ENCODE assay signal across 7 mouse cellular contexts in genomic region chr7:6126690-6127448, GRCm38 (mm10). TPM values are rescaled to one million over a fixed set of nuclear protein-coding genes. Genes with fewer than 3 reads are reported as not detected.
DNase-seq lines count a peak whose midpoint lies in the region; ATAC-seq and TF ChIP-seq lines count a peak whose summit lies in the region.

No protein-coding gene starts in this region.

- H3K4me2 ChIP-seq in midbrain, embryonic 13.5 days (replicated peaks) = no peak overlapping the region

- peak overlapping the region; percentile 53; the same call in 1 of the 2 replicates for H3K27ac ChIP-seq in midbrain, embryonic 13.5 days
- no peak overlapping the region for H3K27ac ChIP-seq in small intestine, adult 2 months (ENCODE audit: insufficient read depth, low read depth, low read length)

- WGBS in midbrain, embryonic 13.5 days = 39% methylated on average over 7 of the region's 7 CpGs
- 23% methylated on average over 7 of the region's 7 CpGs for WGBS in small intestine, adult 2 months

- H3K9me3 ChIP-seq in midbrain, embryonic 13.5 days = no peaks in the 10 kb centered on the region

- peak; percentile 92 for ATAC-seq in granulocyte monocyte progenitor cell, adult 5-6 weeks (replicated peaks; ENCODE audit: poor library complexity, severe bottlenecking)
- ATAC-seq in midbrain, embryonic 13.5 days = peak; percentile 66

- DNase-seq in adrenal gland, adult 18-20 months (ENCODE audit: low spot score in 2 of 2) = peak; percentile 73 to 74
- DNase-seq in embryo, embryonic 11 days = peak; percentile 78
- peak; percentile 78 for DNase-seq in kidney, adult 11 months
- DNase-seq in left cerebral cortex, postnatal 4 days = peak; percentile 78

- H3K27me3 ChIP-seq in midbrain, embryonic 13.5 days = no peaks in the 10 kb centered on the region
- H3K27me3 ChIP-seq in small intestine, adult 2 months (ENCODE audit: control insufficient read depth, insufficient read depth, low read length) = no peaks in the 10 kb centered on the region

- intact Hi-C loops in left cerebral cortex, postnatal 4 days (cut with DNase I) = loop anchor here (5.0 kb wide), 2 partner anchors 65 to 155 kb away; no protein-coding TSS in a partner anchor

- peak overlapping the region; percentile 41; the same call in 1 of the 2 replicates for H3K9ac ChIP-seq in midbrain, embryonic 13.5 days (replicated peaks)

- 0 out of 2 replicates have a peak, but pooled peaks cover 2% of the 10 kb centered on the region for H3K4me1 ChIP-seq in midbrain, embryonic 13.5 days (replicated peaks)
- H3K4me1 ChIP-seq in small intestine, adult 2 months (ENCODE audit: control insufficient read depth, insufficient read depth, insufficient read length, low read length) = no peaks in the 10 kb centered on the region

- TF ChIP-seq POLR2A in small intestine, adult 2 months (IDR thresholded peaks at IDR 0.05; ENCODE audit: low read depth, low read length) = no peak

- TF ChIP-seq CTCF in small intestine, adult 2 months (IDR thresholded peaks at IDR 0.05; ENCODE audit: extremely low read depth, insufficient read length, insufficient replicate concordance, low read depth, low read length) = peak; percentile 55; the same call in 1 of the 2 replicates

- peaks cover 9% of the 10 kb centered on the region for H3K36me3 ChIP-seq in midbrain, embryonic 13.5 days
- no peaks in the 10 kb centered on the region for H3K36me3 ChIP-seq in small intestine, adult 2 months (ENCODE audit: control insufficient read depth, insufficient read depth, low read length)

- H3K4me3 ChIP-seq in midbrain, embryonic 13.5 days (replicated peaks) = no peak overlapping the region
- H3K4me3 ChIP-seq in small intestine, adult 2 months (ENCODE audit: low read depth, low read length) = no peak overlapping the region

RNA-seq across cellular contexts. Expression of gene Zfp787, which starts 28.9 kb away (rescaled TPM):
- total RNA-seq in adrenal gland, adult 18-20 months (2021) = 10 to 100 TPM; 43.2 to 47.7 TPM
- total RNA-seq in granulocyte monocyte progenitor cell, adult 5-6 weeks (2014; fragmentation: Nextera tagmentation) = 22.6 and 23.7 TPM in 2 replicates
- 20.2 and 32.4 TPM in 2 replicates for total RNA-seq in granulocyte monocyte progenitor cell, adult 5-6 weeks (2017)
- 10 to 100 TPM; 35.1 to 36.1 TPM for total RNA-seq in left cerebral cortex, postnatal 4 days (2021)
- polyA plus RNA-seq in midbrain, embryonic 13.5 days (2015; fragmentation: Nextera tagmentation; extraction: Ambion mirVana) = 22.4 and 27.6 TPM in 2 replicates
- polyA plus RNA-seq in small intestine, adult 2 months (2012; rRNA removed) = 32.3 and 62.7 TPM in 2 replicates

RNA-seq across cellular contexts. Expression of gene Zfp444, which starts 45.2 kb away (rescaled TPM):
- 10 to 100 TPM; 25.8 to 27.0 TPM for total RNA-seq in adrenal gland, adult 18-20 months (2021)
- total RNA-seq in granulocyte monocyte progenitor cell, adult 5-6 weeks (2014; fragmentation: Nextera tagmentation) = 11.6 and 14.7 TPM in 2 replicates
- total RNA-seq in granulocyte monocyte progenitor cell, adult 5-6 weeks (2017) = 20.1 and 23.3 TPM in 2 replicates
- 10 to 100 TPM; 66.3 to 68.0 TPM for total RNA-seq in left cerebral cortex, postnatal 4 days (2021)
- polyA plus RNA-seq in midbrain, embryonic 13.5 days (2015; fragmentation: Nextera tagmentation; extraction: Ambion mirVana) = 84.7 and 95.4 TPM in 2 replicates
- 12.7 and 33.9 TPM in 2 replicates for polyA plus RNA-seq in small intestine, adult 2 months (2012; rRNA removed)
